Mouse (Mus musculus) lung, adult 2 months (tissue): ENCODE data around the gene Soat2. TPM values are rescaled to one million over a fixed set of nuclear protein-coding genes. Genes with fewer than 3 reads are reported as not detected.
A peak's percentile ranks its signal among the peaks of the same experiment; 100 is the strongest.

ENCODE experiments used
- DNase-seq: peaks from one replicate; pipeline ENCODE4 v3.0.0; 2022
- H3K4me1 ChIP-seq: fragments of 200-500 bp; 2 replicates; pipeline ENCODE4 v1.6.1; 2011; ENCODE audit warnings: low read length; ENCODE audit not compliant: control insufficient read depth, insufficient read depth
- H3K4me3 ChIP-seq: fragments of 200-500 bp; replicated peaks from 2 replicates; pipeline ENCODE3; 2011; ENCODE audit warnings: low read depth, mild to moderate bottlenecking, control low read depth, low read length; ENCODE audit errors: extremely low read depth
- CTCF ChIP-seq: fragments of 200-500 bp; IDR thresholded peaks from 2 replicates; pipeline ENCODE4 v1.5.1; 2011; ENCODE audit warnings: mild to moderate bottlenecking, low read length, control low read depth; ENCODE audit not compliant: insufficient read depth
- POLR2A ChIP-seq: fragments of 200-500 bp; IDR thresholded peaks from 2 replicates; pipeline ENCODE4 v1.6.1; 2011; ENCODE audit warnings: low read depth, mild to moderate bottlenecking, control low read depth, low read length, borderline replicate concordance; ENCODE audit errors: extremely low read depth
- WGBS: fragments of 180-500 bp; shearing (Covaris S2); methylation state at CpG from one replicate; pipeline ENCODE4 v1.1.7; 2018; 5-methylcytosine and 5-hydroxymethylcytosine counted together
- polyA plus RNA-seq: library from polyadenylated mRNA; depleted of rRNA; stranded (reverse); fragments of >200 nt; gene quantifications from 2 replicates; pipeline ENCODE4 v1.2.3, GENCODE M21; 2012

Soat2 gene
- polyA plus RNA-seq, 1 experiment = 1.2 TPM

- Histone ChIP-seq H3K4me3 (no peak overlapping the region), H3K4me1 (peaks cover 11% of the 10 kb centered on the region)
- TF ChIP-seq POLR2A (no peak), CTCF (no peak)
- no peak for DNase-seq
- 66% methylated on average over 9 of the region's 9 CpGs for WGBS
These were observed 17.0 kb upstream of the Soat2 start for GRCm38 (mm10) chr15:102133314-102133713.

- TF ChIP-seq CTCF = no peak
- no peak for TF ChIP-seq POLR2A
- H3K4me1 ChIP-seq = peaks cover 11% of the 10 kb centered on the region
- H3K4me3 ChIP-seq = no peak overlapping the region
- DNase-seq = no peak
- WGBS = 57% methylated on average over 2 of the region's 2 CpGs
These were observed 15.6 kb upstream of the Soat2 start for GRCm38 (mm10) chr15:102134709-102135108.

- H3K4me3 ChIP-seq = peak overlapping the region; percentile 85
- TF ChIP-seq POLR2A (no peak), CTCF (no peak)
- 2% methylated on average over 35 of the region's 35 CpGs for WGBS
- H3K4me1 ChIP-seq = peaks cover 11% of the 10 kb centered on the region
- no peak for DNase-seq
These were observed 14.7 kb upstream of the Soat2 start for GRCm38 (mm10) chr15:102135522-102136128.

DNA sequence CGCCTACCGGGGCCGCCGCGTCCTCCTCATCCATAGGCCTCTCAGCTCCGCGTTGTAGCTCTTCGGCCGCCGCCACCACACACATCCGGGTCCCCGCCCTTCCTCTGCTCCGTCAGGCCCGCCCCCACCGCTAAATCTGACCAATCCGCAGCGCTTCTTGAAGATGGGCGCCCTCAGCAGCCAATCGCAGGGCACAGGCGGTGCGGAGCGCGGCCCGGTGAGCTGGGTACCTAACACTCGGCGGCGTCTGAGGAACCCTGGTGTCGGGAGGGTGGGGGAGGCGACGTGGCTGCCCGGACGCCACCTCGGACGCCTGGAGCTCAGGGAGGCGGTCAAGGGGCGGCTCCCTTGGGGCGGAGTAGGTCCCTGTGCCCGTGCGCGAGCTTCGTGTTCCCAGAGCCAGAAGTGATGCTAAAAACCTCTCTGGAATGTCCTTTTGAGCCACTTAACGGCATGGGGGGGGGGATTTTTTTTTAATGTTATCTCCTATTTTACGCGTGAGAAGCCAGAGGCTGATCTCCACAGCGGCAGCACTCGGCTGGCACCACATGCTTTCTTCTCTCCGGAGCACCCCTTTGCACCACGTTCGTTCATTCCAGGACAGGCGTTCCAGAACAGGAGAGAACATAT is 14.1 kb upstream of the Soat2 start, which contains the start of gene Spryd3:
TSS of gene Spryd3 (minus strand) at position 106 of the 630 bp plus-strand sequence.
- peak; percentile 99 for DNase-seq
- TF ChIP-seq CTCF (no peak), POLR2A (peak; percentile 40; the same call in 1 of the 2 replicates)
- peaks cover 11% of the 10 kb centered on the region for H3K4me1 ChIP-seq
- peak within 1 kb of the TSS; percentile 85 for H3K4me3 ChIP-seq
- WGBS = under 1% methylated on average over 50 of the region's 50 CpGs

- TF ChIP-seq CTCF (no peak), POLR2A (no peak)
- 86% methylated on average over 5 of the region's 5 CpGs for WGBS
- H3K4me3 ChIP-seq = no peak overlapping the region
- H3K4me1 ChIP-seq = peaks cover 6% of the 10 kb centered on the region
- no peak for DNase-seq
These were observed 9.2 kb upstream of the Soat2 start for GRCm38 (mm10) chr15:102141120-102141519.

DNA sequence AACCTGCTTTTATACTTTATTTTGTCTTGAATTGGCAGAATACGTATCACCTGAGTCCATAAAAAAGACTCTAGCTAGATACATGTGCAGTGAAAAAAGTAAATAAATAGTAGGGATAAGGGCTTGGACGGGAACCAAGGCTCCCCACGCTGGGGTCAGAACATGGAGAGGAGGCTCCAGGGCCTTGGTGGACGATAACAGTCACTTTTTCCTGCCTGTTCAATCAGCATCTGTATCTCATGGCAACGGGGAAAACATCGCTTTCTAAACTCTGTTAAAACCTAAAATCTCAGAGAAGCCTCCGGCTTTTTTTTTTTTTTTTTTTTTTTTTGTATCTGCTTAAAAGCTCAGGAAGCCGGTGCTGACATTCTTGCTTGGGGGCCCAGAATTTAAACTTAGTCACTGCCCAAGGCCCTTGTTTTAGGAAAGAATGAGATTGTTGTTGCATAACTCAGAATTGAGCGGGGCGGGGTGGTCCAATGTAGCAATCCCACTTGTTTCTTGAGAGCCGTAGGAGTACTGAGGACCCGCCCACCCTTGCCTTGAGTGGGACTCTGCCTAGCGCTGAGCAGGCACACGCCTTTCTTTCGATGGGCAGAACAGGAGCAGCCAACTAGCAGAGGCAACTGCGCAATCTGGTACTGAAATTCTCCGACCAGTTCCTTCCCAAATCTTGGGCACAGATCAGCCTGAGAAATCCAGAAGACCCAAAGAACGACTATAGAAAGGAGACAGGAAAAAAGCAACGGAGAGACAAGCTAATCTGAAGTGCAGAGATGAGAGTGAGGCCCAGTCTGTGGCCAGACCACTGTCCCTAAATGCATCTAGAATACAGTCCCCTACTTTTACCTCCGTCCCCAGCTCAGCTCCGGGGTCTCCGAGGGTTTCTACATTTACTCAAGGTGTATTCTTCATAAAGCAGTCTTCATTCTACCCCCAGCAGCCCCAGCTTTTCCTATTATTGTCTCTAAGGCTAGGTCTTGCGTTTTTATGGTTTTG is 7.1 kb upstream of the Soat2 start:
- peak; percentile 83 for DNase-seq
- Histone ChIP-seq H3K4me3 (no peak overlapping the region), H3K4me1 (0 out of 2 replicates have a peak, but pooled peaks cover 2% of the 10 kb centered on the region)
- WGBS = 41% methylated on average over 23 of the region's 23 CpGs
- no peak for TF ChIP-seq CTCF
- TF ChIP-seq POLR2A = peak; percentile 93; the same call in 1 of the 2 replicates

DNA sequence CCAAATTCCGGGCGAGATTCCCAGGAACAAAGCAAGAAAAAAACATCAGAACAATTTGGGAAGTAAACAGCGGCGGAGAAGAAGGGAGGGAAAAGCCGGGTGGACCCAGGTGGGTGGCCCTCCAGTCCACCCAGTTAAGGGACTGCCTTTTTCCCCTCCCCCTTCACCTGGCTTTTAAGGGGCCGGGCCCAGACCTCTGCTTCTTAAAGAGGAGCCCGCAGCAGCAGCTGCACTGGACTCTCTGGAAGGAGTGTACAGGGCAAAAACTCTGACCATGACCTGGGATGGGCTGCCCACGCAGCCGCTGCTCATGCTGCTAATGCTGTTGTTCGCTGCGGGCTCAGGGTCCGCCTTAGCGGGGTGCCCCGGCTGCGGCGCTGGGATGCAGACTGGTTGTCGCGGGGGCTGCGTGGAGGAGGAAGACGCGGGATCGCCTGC is 6.0 kb upstream of the Soat2 start, which contains the start of gene Igfbp6:
TSS of gene Igfbp6 (plus strand) at position 89 of the 438 bp plus-strand sequence.
- Histone ChIP-seq H3K4me3 (peak within 1 kb of the TSS; percentile 64), H3K4me1 (0 out of 2 replicates have a peak, but pooled peaks cover 2% of the 10 kb centered on the region)
- whole genome bisulfite sequencing = 17% methylated on average over 22 of the region's 22 CpGs
- DNase-seq = peak; percentile 48
- peak; percentile 86; the same call in 1 of the 2 replicates for TF ChIP-seq POLR2A
- TF ChIP-seq CTCF = no peak

DNA sequence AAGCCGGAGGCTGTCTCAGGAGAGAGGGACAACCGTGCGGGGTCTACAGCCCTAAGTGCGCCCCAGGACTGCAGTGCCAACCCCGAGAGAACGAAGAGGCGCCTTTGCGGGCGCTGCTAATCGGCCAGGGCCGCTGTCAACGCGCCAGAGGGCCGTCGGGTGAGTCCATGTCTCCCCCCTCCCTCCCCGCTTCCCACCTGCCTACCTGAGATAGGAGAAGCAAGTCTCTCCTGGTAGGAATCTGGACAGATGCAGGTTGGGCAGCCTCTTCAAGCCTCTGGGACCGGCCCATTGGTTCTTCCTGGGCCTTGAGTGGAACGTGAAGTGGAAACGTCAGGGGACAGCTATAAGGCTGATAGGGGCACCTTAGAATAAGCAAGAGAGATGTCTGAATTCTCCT is 5.6 kb upstream of the Soat2 start:
- no peak for TF ChIP-seq CTCF
- TF ChIP-seq POLR2A = no peak
- Histone ChIP-seq H3K4me3 (peak overlapping the region; percentile 64), H3K4me1 (0 out of 2 replicates have a peak, but pooled peaks cover 2% of the 10 kb centered on the region)
- no peak for DNase-seq
- 37% methylated on average over 19 of the region's 19 CpGs for WGBS

GRCm38 (mm10) chr15:102145330-102145729 is 5.0 kb upstream of the Soat2 start:
- H3K4me3 ChIP-seq = peak overlapping the region; percentile 64
- TF ChIP-seq POLR2A (no peak), CTCF (no peak)
- 78% methylated on average over 10 of the region's 10 CpGs for WGBS
- H3K4me1 ChIP-seq = 0 out of 2 replicates have a peak, but pooled peaks cover 2% of the 10 kb centered on the region
- no peak for DNase-seq

DNA sequence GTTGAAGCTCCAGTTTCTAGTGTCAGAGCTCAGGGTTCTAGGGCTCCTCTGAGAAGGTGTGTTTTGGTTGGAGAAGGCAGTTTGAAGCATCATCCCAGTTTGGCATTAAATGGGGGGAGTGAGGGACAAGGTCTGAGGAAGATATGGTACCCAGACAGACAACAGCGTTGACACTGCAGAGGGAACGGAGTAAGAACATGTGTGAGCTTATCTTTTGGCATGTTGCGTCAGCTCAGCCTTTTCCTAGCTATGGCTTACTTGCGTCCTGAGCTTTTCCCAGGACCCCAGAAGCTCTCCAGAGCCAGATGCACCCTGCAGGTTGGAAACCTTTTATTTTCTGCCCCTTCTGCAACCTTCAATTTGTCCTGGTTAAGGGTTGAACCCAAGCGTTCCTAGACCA is 4.2 kb upstream of the Soat2 start:
- 81% methylated on average over 5 of the region's 5 CpGs for WGBS

More for the DNA sequence above, 4.2 kb upstream of the Soat2 start:
- TF ChIP-seq CTCF = no peak
- no peak for TF ChIP-seq POLR2A
- 0 out of 2 replicates have a peak, but pooled peaks cover 5% of the 10 kb centered on the region for H3K4me1 ChIP-seq
- no peak for DNase-seq
- no peak overlapping the region for H3K4me3 ChIP-seq
